Mouse (Mus musculus) ES-E14 (cell line): ENCODE data around the gene Kidins220. TPM values are rescaled to one million over a fixed set of nuclear protein-coding genes. Genes with fewer than 3 reads are reported as not detected.

Experiments used
- DNase-seq: peaks from one replicate; pipeline ENCODE4 v3.0.0-alpha.2; 2013; ENCODE audit warnings: low read depth, low spot score
- H3K27ac ChIP-seq: 2 replicates; pipeline ENCODE4 v1.5.1; 2012; ENCODE audit warnings: low read depth, mild to moderate bottlenecking, low read length, moderate library complexity, mixed read lengths; ENCODE audit not compliant: poor library complexity, insufficient read depth, severe bottlenecking
- H3K36me3 ChIP-seq: 2 replicates; pipeline ENCODE4 v1.6.1; 2012; ENCODE audit warnings: mild to moderate bottlenecking, low read length, moderate library complexity, mixed read lengths; ENCODE audit not compliant: control insufficient read depth, poor library complexity, insufficient read depth, severe bottlenecking
- H3K4me1 ChIP-seq, 2 experiments: fragments of 150-350 bp in 1 of 2; sonication (generic) in 1 of 2; 2 replicates each; pipeline ENCODE4 v1.6.1; 2012; ENCODE audit warnings: low read length in 2 of 2, mild to moderate bottlenecking in 1 of 2, mixed read lengths in 1 of 2; ENCODE audit not compliant: control insufficient read depth in 2 of 2, insufficient read depth in 2 of 2, poor library complexity in 1 of 2
- H3K4me3 ChIP-seq, 2 experiments: fragments of 150-350 bp in 1 of 2; sonication (generic) in 1 of 2; 2 replicates each; pipeline ENCODE4 v1.5.1; 2012; ENCODE audit warnings: low read length in 2 of 2, low read depth in 1 of 2, mild to moderate bottlenecking in 1 of 2, mixed read lengths in 1 of 2; ENCODE audit not compliant: insufficient read depth in 1 of 2, poor library complexity in 1 of 2, severe bottlenecking in 1 of 2
- H3K9ac ChIP-seq: 2 replicates; pipeline ENCODE4 v1.6.1; 2012; ENCODE audit warnings: low read depth, mild to moderate bottlenecking, low read length, mixed read lengths; ENCODE audit not compliant: poor library complexity, insufficient read depth, severe bottlenecking
- H3K9me3 ChIP-seq: fragments of 150-350 bp; sonication (generic); 2 replicates; pipeline ENCODE4 v1.6.1; 2012; ENCODE audit warnings: low read depth, mild to moderate bottlenecking, low read length; ENCODE audit not compliant: control insufficient read depth, insufficient read depth
- CHD2 ChIP-seq: IDR thresholded peaks from 2 replicates; pipeline ENCODE4 v1.6.1; 2014; ENCODE audit warnings: mild to moderate bottlenecking, low read depth, low read length, inconsistent platforms
- HCFC1 ChIP-seq: IDR thresholded peaks from 2 replicates; pipeline ENCODE4 v1.6.1; 2012; ENCODE audit warnings: low read length, inconsistent platforms, borderline replicate concordance; ENCODE audit not compliant: insufficient read depth
- MAFK ChIP-seq: IDR thresholded peaks from 2 replicates; pipeline ENCODE4 v1.6.1; 2014; ENCODE audit warnings: mild to moderate bottlenecking, low read depth, low read length, inconsistent platforms; ENCODE audit not compliant: insufficient read depth
- ZC3H11A ChIP-seq: IDR thresholded peaks from 2 replicates; pipeline ENCODE4 v1.6.1; 2012; ENCODE audit warnings: low read depth, mild to moderate bottlenecking, inconsistent platforms, low read length, borderline replicate concordance
- ZNF384 ChIP-seq: IDR thresholded peaks from 2 replicates; pipeline ENCODE4 v1.6.1; 2012; ENCODE audit warnings: low read depth, low read length, inconsistent platforms
- in situ Hi-C, 2 experiments: fragments of 600-800 bp; cut with MboI; formaldehyde crosslinking; loops; one replicate each; pipeline ENCODE4 v1.15.1; 2025; ENCODE audit warnings: low sequenced_read_pairs in 2 of 2, inconsistent platforms in 1 of 2; ENCODE audit not compliant: unreplicated experiment in 2 of 2
- total RNA-seq: library from RNA; depleted of rRNA; stranded (reverse); fragments of 300-350 nt; gene quantifications from 2 replicates; pipeline ENCODE4 v1.2.3, GENCODE M21; 2012

Kidins220 gene
- total RNA-seq, 1 experiment = 26.1 TPM

- H3K9ac ChIP-seq = no peak overlapping the region
- no peak overlapping the region for H3K4me3 ChIP-seq
- in situ Hi-C loops = no loop called here
- no peaks in the 10 kb centered on the region for H3K4me1 ChIP-seq
- no peak for TF ChIP-seq ZNF384
- TF ChIP-seq ZC3H11A = no peak
- TF ChIP-seq CHD2 = no peak
- TF ChIP-seq MAFK = no peak
- no peak for TF ChIP-seq HCFC1
- DNase-seq = no peak
- no peaks in the 10 kb centered on the region for H3K36me3 ChIP-seq
- no peaks in the 10 kb centered on the region for H3K9me3 ChIP-seq
- H3K27ac ChIP-seq = no peak overlapping the region
Observed at GRCm38 (mm10) chr12:24972371-24973350, 2.1 kb upstream of the Kidins220 start.

GRCm38 (mm10) chr12:24973586-24973985 lies 1.1 kb upstream of the Kidins220 start:
- Histone ChIP-seq H3K27ac (no peak overlapping the region), H3K9ac (no peak overlapping the region), H3K4me1 (no peaks in the 10 kb centered on the region), H3K36me3 (no peaks in the 10 kb centered on the region), H3K4me3 (no peak overlapping the region), H3K9me3 (no peaks in the 10 kb centered on the region)
- in situ Hi-C loops = no loop called here
- no peak for DNase-seq
- TF ChIP-seq CHD2 (no peak), HCFC1 (no peak), ZC3H11A (no peak), MAFK (no peak), ZNF384 (no peak)

- peak; percentile 60 for DNase-seq
- H3K36me3 ChIP-seq = no peaks in the 10 kb centered on the region
- peak overlapping the region; percentile 92 to 93 for H3K4me3 ChIP-seq
- in situ Hi-C loops = no loop called here
- no peaks in the 10 kb centered on the region for H3K4me1 ChIP-seq
- H3K9ac ChIP-seq = peak overlapping the region; percentile 75
- no peaks in the 10 kb centered on the region for H3K9me3 ChIP-seq
- TF ChIP-seq ZC3H11A = 0 out of 2 replicates have a peak, but pooled peaks have one; percentile 10
- TF ChIP-seq ZNF384 = no peak
- 0 out of 2 replicates have a peak, but pooled peaks have one; percentile 1 for TF ChIP-seq HCFC1
- no peak overlapping the region for H3K27ac ChIP-seq
Observed at GRCm38 (mm10) chr12:24975115-24975733, 499 bp downstream of the Kidins220 start.

GRCm38 (mm10) chr12:24985226-24985625 lies 10.5 kb downstream of the Kidins220 start:
- no peak for DNase-seq
- Histone ChIP-seq H3K4me1 (no peaks in the 10 kb centered on the region), H3K9me3 (no peaks in the 10 kb centered on the region), H3K36me3 (no peaks in the 10 kb centered on the region), H3K9ac (no peak overlapping the region), H3K4me3 (no peak overlapping the region), H3K27ac (no peak overlapping the region)
- in situ Hi-C loops = no loop called here
- TF ChIP-seq ZNF384 (no peak), MAFK (no peak), HCFC1 (no peak), ZC3H11A (no peak)
